Mouse (Mus musculus): ENCODE data around the gene Med28.

The Med28 gene

DNA sequence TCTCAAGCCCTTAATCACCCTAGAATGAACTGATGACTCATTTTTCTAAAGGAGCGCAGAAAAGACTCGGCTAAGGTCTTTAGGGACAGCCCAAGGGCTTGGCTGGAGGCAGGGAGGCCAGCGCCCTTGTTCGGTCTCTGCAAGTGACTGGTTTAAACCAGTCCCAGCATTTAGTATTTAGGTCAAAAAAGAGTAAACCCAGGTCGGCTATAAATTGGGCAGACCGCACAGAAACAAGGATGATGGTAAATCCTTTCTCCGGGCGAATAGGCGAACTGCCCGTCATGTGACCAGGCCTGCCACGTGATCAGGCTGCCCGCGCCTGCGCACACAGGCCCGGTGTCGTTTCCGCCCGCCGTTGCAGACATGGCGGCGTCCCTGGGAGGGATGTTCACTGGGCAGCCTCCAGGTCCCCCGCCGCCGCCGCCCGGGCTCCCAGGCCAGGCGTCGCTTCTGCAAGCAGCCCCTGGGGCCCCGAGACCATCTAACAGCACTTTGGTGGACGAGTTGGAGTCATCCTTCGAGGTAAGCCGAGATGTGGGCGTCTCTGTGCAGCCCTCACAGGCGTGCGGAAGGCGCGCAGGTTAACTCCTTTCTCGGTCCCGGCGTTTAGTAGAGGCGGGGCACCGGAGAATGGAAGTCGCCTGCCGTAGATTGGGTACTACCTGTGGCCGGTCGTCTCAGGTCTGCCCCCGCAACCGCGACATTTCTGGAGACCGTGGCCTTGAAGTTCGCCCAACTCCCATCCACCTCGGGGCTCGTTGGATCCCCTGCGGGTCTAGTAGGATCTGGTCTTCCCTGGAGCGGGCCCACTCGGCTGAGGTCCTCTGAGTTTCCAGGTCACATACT lies at the start of gene Med28:
Gene Med28, plus strand, starts transcription at position 270 of the 849 bp plus-strand sequence.
- peak; percentile 90 to 93 for DNase-seq (ENCODE audit: low spot score in 2 of 2)

DNA sequence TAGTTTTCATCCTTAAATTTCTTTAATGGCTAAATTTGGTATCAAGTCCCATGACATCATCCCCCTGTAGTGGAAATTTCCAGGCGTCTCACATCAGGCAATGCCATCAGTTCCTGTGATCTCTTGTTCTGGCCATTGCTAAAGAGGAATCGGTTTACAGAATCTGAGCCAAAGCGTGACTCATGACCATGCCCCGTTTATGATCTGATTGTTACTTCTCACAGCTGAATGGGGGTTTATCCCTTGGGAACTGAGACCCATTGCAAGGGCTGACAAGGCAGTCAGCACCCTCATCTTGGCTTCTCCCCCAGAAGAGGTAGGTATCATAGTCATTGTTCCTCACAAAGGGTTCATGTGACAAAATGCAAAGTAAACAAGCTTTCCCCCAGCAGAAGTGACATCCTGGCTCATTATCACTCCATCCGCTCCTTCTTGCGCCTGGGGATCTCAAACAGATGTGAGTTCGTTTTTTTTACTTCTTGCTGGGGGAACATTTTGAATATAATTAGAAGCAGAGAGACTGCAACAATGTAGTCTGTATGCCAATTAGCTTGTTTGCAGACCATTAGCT lies 47.1 kb upstream of the Med28 start:
- no peak for DNase-seq (ENCODE audit: low spot score in 2 of 2)

GRCm38 (mm10) chr5:45473521-45473920 lies 46.5 kb upstream of the Med28 start:
- DNase-seq (ENCODE audit: low spot score in 2 of 2) = no peak

DNA sequence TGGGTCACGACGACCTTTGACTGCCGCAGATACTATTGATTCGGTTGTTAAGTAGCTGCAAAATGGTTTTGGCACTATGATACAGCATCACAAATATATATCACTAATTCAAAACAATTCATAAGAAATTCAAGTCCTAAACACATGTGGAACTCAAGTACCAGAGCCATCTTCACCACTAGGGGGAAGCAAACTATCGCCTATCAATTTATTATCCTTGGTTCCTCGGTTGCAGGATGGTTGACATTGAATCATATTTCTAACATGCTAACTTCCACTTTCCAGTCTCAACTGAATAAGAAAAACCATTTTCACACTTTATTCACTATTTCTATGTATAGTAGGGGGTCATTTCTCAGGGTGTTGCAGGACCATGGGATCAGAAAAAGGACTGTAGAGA lies 45.8 kb upstream of the Med28 start:
- peak in 1 of 2 experiments; percentile 31 for DNase-seq (ENCODE audit: low spot score in 2 of 2)

DNA sequence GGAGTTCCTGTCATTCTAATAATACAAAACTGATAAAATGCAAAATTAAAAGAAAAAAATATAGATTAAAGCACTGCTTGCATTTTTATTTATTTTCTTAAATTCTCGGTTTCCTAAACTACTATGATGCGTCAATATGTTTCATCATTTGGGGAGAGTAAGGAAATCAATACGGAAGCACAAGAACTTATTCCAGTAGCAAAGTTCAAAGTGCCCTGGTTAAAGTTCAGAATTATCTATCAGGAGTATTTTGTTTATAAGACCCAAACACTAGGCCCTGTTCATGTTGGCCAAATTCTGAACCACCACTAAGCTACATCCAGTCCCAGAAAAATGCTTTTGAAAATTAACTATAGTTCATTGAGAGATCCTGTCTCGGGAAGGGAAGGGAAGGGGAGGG lies 45.3 kb upstream of the Med28 start:
- no peak for DNase-seq (ENCODE audit: low spot score in 2 of 2)

DNA sequence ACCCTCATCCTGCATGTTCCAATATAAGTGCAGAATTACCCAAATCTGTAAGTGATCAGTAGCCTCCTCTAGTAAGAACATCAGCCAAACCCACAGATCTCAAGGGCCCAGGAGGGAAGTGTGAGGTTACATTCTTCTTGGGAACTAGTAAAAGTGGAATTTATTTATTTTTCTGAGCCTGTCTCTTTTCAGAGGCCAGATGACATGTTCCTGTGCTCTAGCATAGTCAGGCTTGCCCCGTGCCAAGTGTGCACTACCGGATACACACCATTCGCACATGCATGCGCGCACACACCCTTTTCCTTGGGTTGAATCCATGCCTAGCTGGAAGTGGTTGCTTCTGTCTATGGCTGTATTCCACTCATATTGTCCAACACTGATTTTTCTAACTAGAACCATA lies 44.3 kb upstream of the Med28 start:
- no peak for DNase-seq (ENCODE audit: low spot score in 2 of 2)

GRCm38 (mm10) chr5:45476288-45476687 lies 43.7 kb upstream of the Med28 start:
- DNase-seq (ENCODE audit: low spot score in 2 of 2) = no peak

- no peak for DNase-seq (ENCODE audit: low spot score in 2 of 2)
Observed at GRCm38 (mm10) chr5:45477601-45478000, 42.4 kb upstream of the Med28 start.

GRCm38 (mm10) chr5:45480066-45480465 lies 40.0 kb upstream of the Med28 start:
- no peak for DNase-seq (ENCODE audit: low spot score in 2 of 2)

- no peak for DNase-seq (ENCODE audit: low spot score in 2 of 2)
Observed at GRCm38 (mm10) chr5:45481125-45481524, 38.9 kb upstream of the Med28 start.

GRCm38 (mm10) chr5:45482607-45483006 lies 37.4 kb upstream of the Med28 start:
- no peak for DNase-seq (ENCODE audit: low spot score in 2 of 2)

DNA sequence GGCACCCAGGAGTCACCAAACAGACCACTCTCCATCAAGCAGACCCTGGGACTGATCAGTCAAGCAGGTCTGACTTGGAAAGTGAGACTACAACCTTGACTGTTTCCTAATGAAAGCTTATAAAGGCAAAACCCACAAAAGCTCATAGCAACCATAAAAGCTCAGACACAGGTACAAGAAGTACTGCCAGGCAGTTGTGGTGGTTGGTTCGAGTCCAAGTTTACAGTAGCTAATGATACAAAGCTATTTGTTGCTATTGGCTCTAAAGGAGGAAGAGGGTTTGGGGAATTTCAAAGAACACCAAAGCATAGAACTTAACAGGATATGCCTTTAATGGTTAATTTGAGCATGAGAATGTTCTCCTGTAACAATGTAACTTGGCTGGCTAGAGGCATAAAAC lies 36.4 kb upstream of the Med28 start:
- no peak for DNase-seq (ENCODE audit: low spot score in 2 of 2)

- DNase-seq (ENCODE audit: low spot score in 2 of 2) = no peak
Observed at GRCm38 (mm10) chr5:45491776-45492175, 28.3 kb upstream of the Med28 start.

- DNase-seq (ENCODE audit: low spot score in 2 of 2) = peak; percentile 96 to 98
Observed at GRCm38 (mm10) chr5:45493191-45494092, 26.6 kb upstream of the Med28 start, which contains the start of gene Lap3. Gene Lap3 (plus strand): TSS chr5:45493374.

GRCm38 (mm10) chr5:45494093-45494755 lies 25.8 kb upstream of the Med28 start:
- DNase-seq (ENCODE audit: low spot score in 2 of 2) = no peak

- no peak for DNase-seq (ENCODE audit: low spot score in 2 of 2)
Observed at GRCm38 (mm10) chr5:45495429-45495975, 24.5 kb upstream of the Med28 start.

DNA sequence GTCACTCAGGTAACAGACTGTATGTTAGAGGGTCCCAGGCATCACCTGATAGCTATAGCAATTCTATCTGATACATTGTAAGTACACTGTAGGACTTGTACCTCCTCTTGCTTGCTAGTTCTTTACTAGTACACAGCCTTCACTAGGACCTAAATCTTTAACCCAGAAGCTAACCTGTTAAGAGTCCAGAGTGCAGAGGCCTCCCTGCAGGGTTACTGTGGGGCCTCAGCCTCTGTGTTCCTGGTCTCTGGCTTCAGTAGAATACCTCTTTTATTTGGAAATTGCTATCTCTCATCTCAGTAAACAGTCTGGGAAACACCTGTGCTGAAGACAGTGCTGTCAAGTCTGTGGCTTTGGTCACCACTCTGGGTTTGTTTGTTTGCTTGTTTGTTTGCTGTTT lies 24.0 kb upstream of the Med28 start:
- DNase-seq (ENCODE audit: low spot score in 2 of 2) = no peak

DNA sequence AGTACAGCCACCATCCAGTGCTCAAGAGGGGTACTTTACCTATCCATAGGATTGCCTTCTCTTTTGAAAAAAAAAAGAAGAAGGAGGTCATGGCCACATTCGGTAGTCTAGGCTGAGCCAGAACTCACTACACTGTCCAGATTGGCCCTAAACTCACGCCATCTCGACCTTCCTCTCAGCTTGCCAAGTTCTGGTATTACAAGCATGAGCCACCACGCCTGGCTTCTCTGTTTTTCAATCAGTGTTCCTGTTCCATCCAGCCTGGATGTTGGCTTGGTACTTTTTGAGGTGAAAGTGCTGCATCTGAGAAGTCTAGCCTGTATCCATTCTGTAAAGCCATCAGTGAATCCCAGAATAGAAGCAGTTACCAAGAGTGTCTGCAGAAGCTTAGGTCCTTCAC lies 23.6 kb upstream of the Med28 start:
- no peak for DNase-seq (ENCODE audit: low spot score in 2 of 2)

GRCm38 (mm10) chr5:45496930-45497550 lies 23.0 kb upstream of the Med28 start:
- no peak for DNase-seq (ENCODE audit: low spot score in 2 of 2)

DNA sequence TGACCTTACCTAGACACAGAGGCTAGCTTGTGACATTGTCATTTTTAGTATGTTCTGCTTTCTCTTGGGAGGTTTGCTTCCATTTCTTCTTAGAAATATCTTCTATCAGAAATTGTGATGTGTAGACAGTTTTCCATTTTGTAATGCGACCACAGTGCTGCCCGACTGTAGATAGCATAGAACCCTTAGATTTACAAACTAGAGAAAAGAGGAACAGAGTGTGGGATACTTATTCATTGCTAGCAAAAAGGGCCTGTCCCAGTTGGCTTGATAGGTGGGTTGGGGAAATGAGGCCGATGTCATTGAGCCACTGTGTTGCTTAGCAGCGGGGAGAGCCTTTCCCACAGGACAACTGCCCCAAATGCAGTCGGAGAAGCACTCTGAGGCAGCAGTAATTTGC lies 22.5 kb upstream of the Med28 start:
- no peak for DNase-seq (ENCODE audit: low spot score in 2 of 2)

DNA sequence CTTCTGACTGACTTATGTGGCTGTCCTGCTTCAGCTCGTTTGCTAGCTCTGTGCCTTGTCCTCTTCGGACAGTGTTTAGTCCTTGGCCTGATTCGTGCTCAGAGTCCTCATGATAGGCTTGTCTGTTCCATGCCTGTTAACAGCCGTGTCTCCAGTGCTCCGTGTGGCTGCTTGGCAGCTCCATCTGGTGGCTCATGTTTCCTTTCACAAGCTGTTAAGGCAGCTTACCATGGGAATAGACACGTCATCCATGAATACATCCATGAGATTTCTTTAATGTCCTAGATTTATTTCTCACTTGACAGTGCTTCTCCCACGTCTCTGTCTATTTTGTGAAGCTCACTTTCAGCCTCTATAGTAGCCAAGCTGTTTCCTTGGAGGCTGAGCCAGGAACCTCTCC lies 10.0 kb upstream of the Med28 start:
- DNase-seq (ENCODE audit: low spot score in 2 of 2) = no peak

Data from frontal cortex, postnatal 10 days (tissue).